Mouse (Mus musculus): Measurements from ENCODE around the gene Fam167b. TPM values are rescaled to one million over a fixed set of nuclear protein-coding genes. Genes with fewer than 3 reads are reported as not detected.

Fam167b gene
- polyA plus RNA-seq, 2 experiments: 5.4 to 7.6 TPM

GRCm38 (mm10) chr4:129609139-129609631 is 30.8 kb upstream of the Fam167b start:
- 73% methylated on average over 12 of the region's 12 CpGs for WGBS (ENCODE audit: insufficient replicate concordance)
- H3K27ac ChIP-seq: no peak overlapping the region
- H3K4me1 ChIP-seq (replicated peaks; ENCODE audit: control insufficient read depth in 2 of 2, insufficient read depth in 2 of 2, low read length in 1 of 2): peaks cover 0 to 3% of the 10 kb centered on the region in 2 experiments; a peak in 1 of 4 replicates
- DNase-seq (ENCODE audit: low read depth in 3 of 3, low spot score in 3 of 3) (no peak), ATAC-seq (ENCODE audit: insufficient read depth) (0 out of 2 replicates have a peak, but pooled peaks have one; percentile 1)
- H3K36me3 ChIP-seq (replicated peaks; ENCODE audit: control insufficient read depth, insufficient read depth, low read depth): peaks cover 34% of the 10 kb centered on the region
- TF ChIP-seq CTCF (IDR thresholded peaks at IDR 0.05; ENCODE audit: low read depth) (no peak), EP300 (IDR thresholded peaks at IDR 0.05; ENCODE audit: low read depth) (no peak)
- no peaks in the 10 kb centered on the region for H3K27me3 ChIP-seq (ENCODE audit: control insufficient read depth, insufficient read depth, low read length)
- no peak overlapping the region for H3K9ac ChIP-seq (replicated peaks)
- H3K4me3 ChIP-seq (ENCODE audit: insufficient read depth in 1 of 2, low read depth in 2 of 2, low read length in 2 of 2): no peak overlapping the region
- H3K9me3 ChIP-seq (ENCODE audit: control insufficient read depth, low read length): no peaks in the 10 kb centered on the region
- H3K4me2 ChIP-seq (ENCODE audit: low read depth): no peak overlapping the region

GRCm38 (mm10) chr4:129608426-129609025 is 30.2 kb upstream of the Fam167b start:
- Histone ChIP-seq H3K27ac (peak overlapping the region; percentile 28; the same call in 1 of the 2 replicates), H3K27me3 (ENCODE audit: control insufficient read depth, insufficient read depth, low read length) (no peaks in the 10 kb centered on the region), H3K4me2 (ENCODE audit: low read depth) (no peak overlapping the region), H3K9me3 (ENCODE audit: control insufficient read depth, low read length) (no peaks in the 10 kb centered on the region), H3K4me1 (replicated peaks; ENCODE audit: control insufficient read depth in 2 of 2, insufficient read depth in 2 of 2, low read length in 1 of 2) (peaks cover 0 to 3% of the 10 kb centered on the region in 2 experiments; a peak in 1 of 4 replicates), H3K36me3 (replicated peaks; ENCODE audit: control insufficient read depth, insufficient read depth, low read depth) (peaks cover 40% of the 10 kb centered on the region), H3K9ac (replicated peaks) (no peak overlapping the region), H3K4me3 (ENCODE audit: insufficient read depth in 1 of 2, low read depth in 2 of 2, low read length in 2 of 2) (no peak overlapping the region)
- TF ChIP-seq EP300 (IDR thresholded peaks at IDR 0.05; ENCODE audit: low read depth) (peak; percentile 41; the same call in 1 of the 2 replicates), CTCF (IDR thresholded peaks at IDR 0.05; ENCODE audit: low read depth) (peak; percentile 98)
- ATAC-seq (ENCODE audit: insufficient read depth) (peak; percentile 84), DNase-seq (ENCODE audit: low read depth in 3 of 3, low spot score in 3 of 3) (peak; percentile 73 to 80 (median 76))
- WGBS (ENCODE audit: insufficient replicate concordance): 32% methylated on average over 7 of the region's 7 CpGs

DNA sequence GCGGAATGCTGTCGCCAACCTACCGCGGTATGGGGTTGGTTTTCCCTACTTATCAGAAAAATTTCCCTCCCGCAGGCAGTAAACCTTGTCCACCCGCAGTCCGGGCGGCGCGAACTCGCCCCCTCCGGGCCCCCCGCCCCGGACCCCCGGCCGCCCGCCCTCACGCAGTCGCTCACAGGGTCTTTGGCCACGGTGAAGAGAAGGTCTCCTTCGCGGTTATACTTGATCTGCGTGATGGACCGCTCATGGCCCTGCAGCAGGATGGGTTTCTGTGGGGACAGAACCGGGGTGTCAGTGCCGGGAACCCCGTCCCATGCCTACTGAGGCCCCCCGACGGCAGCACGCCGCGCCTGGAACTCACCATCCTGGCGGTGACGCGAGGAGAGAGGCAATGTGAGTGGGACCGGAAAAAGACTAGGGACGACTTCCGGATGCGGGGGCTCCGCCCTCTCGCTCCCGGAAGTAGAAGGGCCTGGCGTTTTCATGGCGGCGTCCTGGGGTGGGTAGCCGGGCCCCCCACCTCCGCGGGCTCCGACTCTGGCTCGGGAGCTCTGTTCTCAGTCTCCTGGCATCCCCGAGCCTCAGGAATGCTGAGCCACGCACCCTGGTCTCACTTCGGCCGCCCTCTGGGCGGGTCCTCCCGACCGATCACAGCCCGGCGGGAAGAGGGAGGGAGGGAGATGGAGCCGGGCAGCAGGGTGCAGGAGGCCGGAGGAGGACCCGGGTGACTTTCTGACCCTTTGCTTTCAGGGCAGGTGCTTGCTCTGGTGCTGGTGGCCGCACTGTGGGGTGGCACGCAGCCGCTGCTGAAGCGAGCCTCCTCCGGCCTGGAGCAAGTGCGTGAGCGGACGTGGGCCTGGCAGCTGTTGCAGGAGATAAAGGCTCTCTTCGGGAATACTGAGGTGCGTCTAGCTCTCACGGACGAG is 22.1 kb upstream of the Fam167b start, which contains the start of the genes Eif3i and Tmem234:
Eif3i (minus strand) TSS at position 416 of the 926 bp plus-strand sequence.
Tmem234 (plus strand) TSS at position 436 of the 926 bp plus-strand sequence.
- Histone ChIP-seq H3K4me2 (ENCODE audit: low read depth) (peak within 1 kb of the TSS; percentile 89), H3K27ac (peak within 1 kb of the TSS; percentile 81), H3K4me1 (replicated peaks; ENCODE audit: control insufficient read depth in 2 of 2, insufficient read depth in 2 of 2, low read length in 1 of 2) (peaks cover 16% of the 10 kb centered on the region in 2 experiments), H3K27me3 (ENCODE audit: control insufficient read depth, insufficient read depth, low read length) (no peaks in the 10 kb centered on the region), H3K36me3 (replicated peaks; ENCODE audit: control insufficient read depth, insufficient read depth, low read depth) (peaks cover 42% of the 10 kb centered on the region), H3K9ac (replicated peaks) (peak within 1 kb of the TSS; percentile 93), H3K9me3 (ENCODE audit: control insufficient read depth, low read length) (no peaks in the 10 kb centered on the region), H3K4me3 (ENCODE audit: insufficient read depth in 1 of 2, low read depth in 2 of 2, low read length in 2 of 2) (peak within 1 kb of the TSS; percentile 70 to 93)
- DNase-seq (ENCODE audit: low read depth in 3 of 3, low spot score in 3 of 3): peak; percentile 68 to 75 (median 70)
- TF ChIP-seq CTCF (IDR thresholded peaks at IDR 0.05; ENCODE audit: low read depth) (peak; percentile 37), EP300 (IDR thresholded peaks at IDR 0.05; ENCODE audit: low read depth) (peak; percentile 36; the same call in 1 of the 2 replicates)
- WGBS (ENCODE audit: insufficient replicate concordance): under 1% methylated on average over 74 of the region's 74 CpGs
- peak; percentile 91 for ATAC-seq (ENCODE audit: insufficient read depth)

GRCm38 (mm10) chr4:129588865-129589264 is 10.5 kb upstream of the Fam167b start:
- peaks cover 15 to 36% of the 10 kb centered on the region in 2 experiments for H3K4me1 ChIP-seq (replicated peaks; ENCODE audit: control insufficient read depth in 2 of 2, insufficient read depth in 2 of 2, low read length in 1 of 2)
- peak; percentile 78 for TF ChIP-seq EP300 (IDR thresholded peaks at IDR 0.05; ENCODE audit: low read depth)
- no peak for TF ChIP-seq CTCF (IDR thresholded peaks at IDR 0.05; ENCODE audit: low read depth)
- DNase-seq (ENCODE audit: low read depth in 3 of 3, low spot score in 3 of 3) (peak; percentile 47 to 67 (median 52)), ATAC-seq (ENCODE audit: insufficient read depth) (peak; percentile 75)
- H3K4me2 ChIP-seq (ENCODE audit: low read depth): peak overlapping the region; percentile 37
- H3K4me3 ChIP-seq (ENCODE audit: insufficient read depth in 1 of 2, low read depth in 2 of 2, low read length in 2 of 2): no peak overlapping the region; a peak in 1 of 4 replicates
- H3K27ac ChIP-seq: peak overlapping the region; percentile 82
- H3K27me3 ChIP-seq (ENCODE audit: control insufficient read depth, insufficient read depth, low read length): no peaks in the 10 kb centered on the region
- H3K9me3 ChIP-seq (ENCODE audit: control insufficient read depth, low read length): no peaks in the 10 kb centered on the region
- H3K36me3 ChIP-seq (replicated peaks; ENCODE audit: control insufficient read depth, insufficient read depth, low read depth): peaks cover 28% of the 10 kb centered on the region
- peak overlapping the region; percentile 6; the same call in 1 of the 2 replicates for H3K9ac ChIP-seq (replicated peaks)
- WGBS (ENCODE audit: insufficient replicate concordance): 48% methylated on average over 4 of the region's 4 CpGs
